Mouse (Mus musculus) heart, embryonic 11.5 days (tissue): ENCODE measurements around the gene Tspan18. TPM values are rescaled to one million over a fixed set of nuclear protein-coding genes. Genes with fewer than 3 reads are reported as not detected.

Source experiments
- ATAC-seq: fragments of 200-750 bp; cut with Nextera tagmentation; replicated peaks from 2 replicates; pipeline ENCODE4 v1.8.0; 2017; ENCODE audit warnings: moderate library complexity; ENCODE audit not compliant: insufficient number of reproducible peaks, low FRiP score, low TSS enrichment
- H3K27ac ChIP-seq: fragments of 300-500 bp; sonication (generic); 2 replicates; pipeline ENCODE4 v1.5.1; 2014; ENCODE audit warnings: mild to moderate bottlenecking, low read depth, low read length
- H3K27me3 ChIP-seq: fragments of 300-500 bp; sonication (generic); 2 replicates; pipeline ENCODE4 v1.6.1; 2014; ENCODE audit warnings: mild to moderate bottlenecking, low read length, mixed read lengths; ENCODE audit not compliant: control insufficient read depth, insufficient read depth
- H3K36me3 ChIP-seq: fragments of 300-500 bp; sonication (generic); 2 replicates; pipeline ENCODE4 v1.6.1; 2014; ENCODE audit warnings: mild to moderate bottlenecking, low read length, moderate library complexity, mixed read lengths; ENCODE audit not compliant: control insufficient read depth, insufficient read depth
- H3K4me1 ChIP-seq: fragments of 300-500 bp; sonication (generic); 2 replicates; pipeline ENCODE4 v1.6.1; 2014; ENCODE audit warnings: low read length; ENCODE audit not compliant: control insufficient read depth, insufficient read depth
- H3K4me2 ChIP-seq: fragments of 300-500 bp; sonication (generic); 2 replicates; pipeline ENCODE4 v1.6.1; 2014; ENCODE audit warnings: mild to moderate bottlenecking, moderate library complexity
- H3K4me3 ChIP-seq: fragments of 300-500 bp; sonication (generic); 2 replicates; pipeline ENCODE4 v1.5.1; 2014; ENCODE audit warnings: low read depth, low read length
- H3K9ac ChIP-seq: fragments of 300-500 bp; sonication (generic); 2 replicates; pipeline ENCODE4 v1.6.1; 2014; ENCODE audit warnings: mild to moderate bottlenecking, low read depth, low read length, moderate library complexity
- H3K9me3 ChIP-seq: fragments of 300-500 bp; sonication (generic); replicated peaks from 2 replicates; pipeline ENCODE4 v1.6.1; 2016; ENCODE audit warnings: low read length; ENCODE audit not compliant: control insufficient read depth
- WGBS: fragments of 180-500 bp; shearing (Covaris S2); extraction: QIAGEN DNeasy Blood & Tissue Kit; methylation state at CpG from one replicate; pipeline ENCODE4 v1.1.7; 2014; ENCODE audit not compliant: insufficient replicate concordance; 5-methylcytosine and 5-hydroxymethylcytosine counted together
- polyA plus RNA-seq: library from polyadenylated mRNA; unstranded; fragments of >200 nt; fragmentation: Nextera tagmentation; extraction: Ambion mirVana; gene quantifications from 2 replicates; pipeline ENCODE4 v1.2.1, GENCODE M21; 2014

Gene Tspan18
- polyA plus RNA-seq, 1 experiment from 2014 or later = 75.5 TPM

DNA sequence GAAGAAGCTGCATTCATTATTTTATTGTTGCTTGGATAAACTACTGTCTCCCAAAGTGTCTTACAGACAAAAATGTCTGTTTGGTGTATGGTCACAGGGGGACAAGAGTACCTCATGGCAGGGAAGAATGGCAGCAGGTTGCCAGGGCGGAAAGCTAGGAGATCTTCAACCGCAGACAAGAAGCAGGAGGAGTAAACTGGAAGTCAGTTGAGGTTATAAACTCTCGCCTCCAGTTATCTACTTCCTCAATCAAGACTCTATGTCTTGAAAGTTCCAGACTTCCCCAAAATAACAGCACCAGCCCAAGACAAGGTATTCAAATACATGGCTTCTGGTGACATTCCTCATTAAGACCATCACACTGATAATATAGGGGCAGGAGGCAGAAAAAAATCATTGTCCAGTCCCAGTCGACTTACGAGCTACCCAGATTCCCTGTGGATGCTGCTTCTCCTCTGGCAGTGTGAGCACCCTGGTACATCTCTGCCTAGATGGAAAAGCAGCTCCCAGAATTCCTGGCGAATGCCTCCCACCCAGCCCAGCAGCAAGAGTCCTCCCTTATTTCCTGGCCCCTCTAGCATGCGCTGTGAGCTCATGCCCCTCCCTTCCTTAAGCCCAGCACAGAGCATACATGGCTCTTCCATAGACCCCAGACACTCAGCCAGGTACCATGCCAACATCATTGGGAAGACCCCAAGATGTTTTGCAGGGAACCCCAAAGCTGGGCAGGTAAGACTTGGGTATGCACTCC is 172.2 kb downstream of the Tspan18 start:
- H3K36me3 ChIP-seq = no peaks in the 10 kb centered on the region
- no peak overlapping the region for H3K9ac ChIP-seq
- no peaks in the 10 kb centered on the region for H3K9me3 ChIP-seq
- no peak overlapping the region for H3K27ac ChIP-seq
- H3K27me3 ChIP-seq = 0 out of 2 replicates have a peak, but pooled peaks cover 6% of the 10 kb centered on the region
- ATAC-seq = no peak
- H3K4me3 ChIP-seq = no peak overlapping the region
- H3K4me2 ChIP-seq = no peak overlapping the region
- peaks cover 7% of the 10 kb centered on the region for H3K4me1 ChIP-seq
- WGBS = 65% methylated on average over 7 of the region's 7 CpGs

DNA sequence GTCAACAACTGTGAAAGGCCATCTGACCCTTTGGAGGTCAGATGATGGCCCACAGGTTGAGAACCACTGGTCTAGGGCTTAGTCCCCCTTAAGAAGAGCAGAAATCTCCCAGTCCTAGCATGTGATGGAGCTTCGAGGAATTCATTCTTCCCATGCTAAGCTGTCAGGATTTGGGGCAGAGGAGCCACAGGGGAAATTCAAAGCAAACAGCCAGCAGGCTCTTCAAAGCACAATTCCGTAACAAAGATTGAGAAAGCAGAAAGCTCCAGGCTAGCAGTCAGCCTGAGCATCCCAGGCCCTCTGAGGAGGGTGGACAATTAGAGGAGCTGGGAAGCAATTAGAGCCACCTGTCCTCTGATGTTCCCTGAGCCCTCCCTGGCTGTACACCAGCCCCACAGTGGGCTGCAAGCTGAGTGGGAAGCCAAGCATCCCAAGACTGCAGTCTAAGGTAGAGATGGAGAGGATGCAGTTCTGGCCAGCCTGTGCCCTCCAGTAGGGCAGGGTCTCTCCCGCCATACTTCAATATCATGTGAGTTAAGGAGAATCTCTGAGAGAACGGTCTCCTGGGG is 173.8 kb downstream of the Tspan18 start:
- 74% methylated on average over 4 of the region's 4 CpGs for WGBS

DNA sequence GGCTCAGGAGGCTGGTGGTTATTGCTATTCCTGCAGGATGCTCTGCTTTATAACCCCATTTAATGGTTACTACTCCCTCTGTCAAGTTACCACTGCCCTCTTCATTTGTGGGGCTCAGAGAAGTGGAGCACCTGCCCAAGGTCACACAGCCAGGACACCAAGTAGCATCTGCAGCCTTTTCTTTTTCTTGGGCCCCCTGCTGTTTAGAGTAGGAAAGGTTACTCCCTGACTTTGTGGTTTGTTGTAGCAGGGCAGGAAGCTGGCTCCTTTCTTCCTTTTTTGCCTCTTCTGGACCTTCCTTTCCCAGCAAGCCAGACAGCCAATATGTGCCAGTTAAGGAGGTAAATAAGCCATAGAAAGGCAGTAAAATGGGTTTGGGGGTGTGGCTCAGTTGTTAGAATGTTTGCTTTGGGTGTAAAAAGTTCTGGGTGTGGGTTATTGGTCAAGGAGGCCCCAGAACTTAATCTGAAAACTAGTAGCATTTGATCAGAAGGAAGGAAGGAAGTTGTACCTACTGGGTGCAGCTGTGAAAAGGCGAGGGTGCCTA is 179.7 kb downstream of the Tspan18 start:
- 89% methylated on average over 1 of the region's 1 CpGs for WGBS
- ATAC-seq = no peak
- Histone ChIP-seq H3K27me3 (peaks cover 2% of the 10 kb centered on the region; the same call in 1 of the 2 replicates), H3K27ac (no peak overlapping the region), H3K4me2 (no peak overlapping the region), H3K9me3 (no peaks in the 10 kb centered on the region), H3K4me3 (no peak overlapping the region), H3K4me1 (peaks cover 14% of the 10 kb centered on the region), H3K36me3 (no peaks in the 10 kb centered on the region), H3K9ac (no peak overlapping the region)

More for the DNA sequence above, 173.8 kb downstream of the Tspan18 start:
- no peak overlapping the region for H3K27ac ChIP-seq
- peaks cover 7% of the 10 kb centered on the region for H3K4me1 ChIP-seq
- no peaks in the 10 kb centered on the region for H3K36me3 ChIP-seq
- no peak overlapping the region for H3K9ac ChIP-seq
- H3K4me2 ChIP-seq = no peak overlapping the region
- H3K9me3 ChIP-seq = no peaks in the 10 kb centered on the region
- 0 out of 2 replicates have a peak, but pooled peaks cover 6% of the 10 kb centered on the region for H3K27me3 ChIP-seq
- no peak for ATAC-seq
- no peak overlapping the region for H3K4me3 ChIP-seq

DNA sequence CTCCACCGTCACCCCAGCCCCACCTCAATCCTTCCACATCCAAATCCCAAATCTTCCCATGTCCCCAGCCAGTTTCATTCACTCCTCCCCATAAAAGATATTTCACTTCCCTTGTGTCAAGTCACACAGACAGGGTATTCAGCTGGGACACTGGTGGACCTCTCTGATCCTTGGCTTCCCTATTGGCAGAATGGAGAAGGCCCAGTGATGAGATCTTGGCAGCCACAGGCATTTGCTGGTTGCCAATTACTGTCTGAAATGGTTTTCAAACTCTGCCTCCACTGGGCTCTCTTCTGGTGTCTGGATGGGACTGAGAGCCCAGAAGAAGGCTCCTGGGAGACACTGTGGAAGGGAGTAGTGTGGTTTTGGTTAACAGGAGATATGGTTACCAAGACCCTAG is 180.5 kb downstream of the Tspan18 start:
- no peak overlapping the region for H3K4me2 ChIP-seq
- 74% methylated on average over 1 of the region's 1 CpGs for WGBS
- no peaks in the 10 kb centered on the region for H3K36me3 ChIP-seq
- ATAC-seq = no peak
- no peak overlapping the region for H3K4me3 ChIP-seq
- H3K27me3 ChIP-seq = peaks cover 2% of the 10 kb centered on the region; the same call in 1 of the 2 replicates
- no peaks in the 10 kb centered on the region for H3K9me3 ChIP-seq
- no peak overlapping the region for H3K27ac ChIP-seq
- peaks cover 14% of the 10 kb centered on the region for H3K4me1 ChIP-seq
- no peak overlapping the region for H3K9ac ChIP-seq

DNA sequence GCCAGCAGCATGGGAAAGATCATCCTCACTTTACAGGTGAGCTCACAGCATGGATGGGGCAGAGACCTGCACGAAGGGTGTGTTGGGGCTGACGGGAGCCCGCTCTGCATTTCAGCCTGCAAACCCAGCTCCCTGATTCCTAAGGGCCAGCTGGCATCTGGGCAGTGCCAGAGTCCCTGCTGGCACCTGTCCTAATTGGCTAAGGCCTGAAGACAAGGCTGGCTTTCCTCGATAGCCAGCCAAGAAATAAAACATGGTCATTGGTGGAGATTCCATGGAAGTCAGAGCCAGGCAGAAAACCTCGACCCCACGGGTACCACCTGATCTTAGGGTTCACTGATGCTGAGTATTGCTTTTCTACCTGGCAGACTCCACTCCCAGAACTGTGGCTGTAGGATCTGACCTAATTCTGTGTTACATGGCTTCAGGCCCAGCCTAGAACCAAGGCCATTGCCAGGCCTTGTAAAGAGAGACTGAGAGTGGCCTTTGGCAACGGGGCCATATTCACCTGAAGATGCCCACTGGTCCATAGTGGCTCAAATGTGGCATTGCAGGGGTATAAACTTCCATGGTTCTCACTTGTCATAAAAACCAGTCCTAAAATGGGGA is 181.3 kb downstream of the Tspan18 start:
- WGBS = 77% methylated on average over 7 of the region's 7 CpGs
- Histone ChIP-seq H3K4me1 (peaks cover 14% of the 10 kb centered on the region), H3K4me2 (no peak overlapping the region), H3K27me3 (peaks cover 2% of the 10 kb centered on the region; the same call in 1 of the 2 replicates), H3K9ac (no peak overlapping the region), H3K9me3 (no peaks in the 10 kb centered on the region), H3K27ac (no peak overlapping the region), H3K4me3 (no peak overlapping the region), H3K36me3 (no peaks in the 10 kb centered on the region)
- no peak for ATAC-seq

DNA sequence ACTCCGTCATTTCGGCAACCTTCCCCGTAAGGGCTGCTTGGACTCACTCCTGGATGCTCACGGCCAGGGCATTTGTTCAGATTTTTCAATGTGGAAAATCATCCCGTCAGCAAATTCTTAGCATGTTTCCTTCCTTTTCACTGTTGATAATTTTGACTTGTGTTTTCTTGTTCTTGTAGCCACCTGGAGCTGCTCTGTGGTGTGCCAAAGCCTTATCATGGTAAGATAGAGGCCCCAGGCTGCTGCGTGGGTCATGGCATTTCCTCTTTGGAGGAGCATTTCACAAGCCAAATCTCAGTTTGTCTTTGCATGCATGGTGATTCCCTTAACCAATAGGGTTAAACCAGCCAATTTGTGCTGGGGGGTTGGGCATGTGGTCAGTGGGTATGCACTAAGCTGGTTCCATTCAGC is 182.1 kb downstream of the Tspan18 start:
- no peak overlapping the region for H3K9ac ChIP-seq
- H3K4me3 ChIP-seq = no peak overlapping the region
- peaks cover 14% of the 10 kb centered on the region for H3K4me1 ChIP-seq
- 51% methylated on average over 6 of the region's 6 CpGs for WGBS
- H3K27me3 ChIP-seq = peaks cover 2% of the 10 kb centered on the region; the same call in 1 of the 2 replicates
- H3K4me2 ChIP-seq = no peak overlapping the region
- H3K9me3 ChIP-seq = no peaks in the 10 kb centered on the region
- no peak overlapping the region for H3K27ac ChIP-seq
- no peaks in the 10 kb centered on the region for H3K36me3 ChIP-seq
- no peak for ATAC-seq

Other genes with a start within 250 kb of the Tspan18 start
- gene Trp53i11, start 147.0 kb downstream of the Tspan18 start, polyA plus RNA-seq = 23.6 and 27.7 TPM in 2 replicates
- gene Cd82, start 128.6 kb upstream of the Tspan18 start, polyA plus RNA-seq = 10.6 and 14.3 TPM in 2 replicates
- gene Gm10803, start 226.1 kb upstream of the Tspan18 start, polyA plus RNA-seq = not detected in 2 replicates